Mouse (Mus musculus) spleen, adult 12 weeks (tissue): Measurements from ENCODE around the gene Plppr5.

Source experiments
- DNase-seq: peaks from one replicate; pipeline ENCODE4 v3.0.0; 2022; ENCODE audit warnings: low spot score

Plppr5 gene

DNA sequence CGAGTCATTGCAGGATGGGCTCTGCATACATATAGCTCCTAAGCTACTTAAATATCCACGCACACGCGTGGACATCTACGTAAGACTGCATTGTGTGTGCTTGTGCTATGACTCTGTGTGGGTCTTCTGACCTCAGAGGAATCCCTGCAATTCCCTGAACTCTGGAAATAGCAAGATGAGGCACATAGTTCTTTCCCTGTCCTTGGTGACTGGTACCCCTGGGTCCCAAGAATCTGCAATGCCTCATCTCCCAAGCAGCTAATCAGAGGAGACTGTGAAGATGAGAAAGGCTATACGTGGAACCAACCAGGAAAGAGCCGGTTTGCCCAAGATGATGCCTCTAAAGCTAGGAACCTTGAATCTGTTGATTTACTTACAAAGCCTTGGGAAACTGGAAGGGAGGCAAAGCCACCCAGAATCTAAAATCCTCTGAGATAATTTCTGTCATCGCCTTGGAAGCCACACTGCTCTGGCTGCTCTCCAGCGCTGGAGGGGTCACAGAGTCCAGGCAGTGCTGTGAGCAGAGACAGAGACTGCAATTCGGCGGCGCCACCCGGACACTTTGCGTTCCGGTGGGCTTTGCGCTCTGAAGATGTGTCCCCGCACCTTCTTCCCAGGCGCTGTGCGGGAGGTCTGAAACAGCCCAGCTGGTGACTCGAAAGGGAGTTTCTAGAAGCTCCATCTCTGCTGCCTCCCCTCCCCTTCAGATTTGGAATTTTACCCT, at the start of gene Plppr5:
Gene Plppr5 (plus strand): TSS at position 308 of the 724 bp plus-strand sequence.
- no peak for DNase-seq

DNA sequence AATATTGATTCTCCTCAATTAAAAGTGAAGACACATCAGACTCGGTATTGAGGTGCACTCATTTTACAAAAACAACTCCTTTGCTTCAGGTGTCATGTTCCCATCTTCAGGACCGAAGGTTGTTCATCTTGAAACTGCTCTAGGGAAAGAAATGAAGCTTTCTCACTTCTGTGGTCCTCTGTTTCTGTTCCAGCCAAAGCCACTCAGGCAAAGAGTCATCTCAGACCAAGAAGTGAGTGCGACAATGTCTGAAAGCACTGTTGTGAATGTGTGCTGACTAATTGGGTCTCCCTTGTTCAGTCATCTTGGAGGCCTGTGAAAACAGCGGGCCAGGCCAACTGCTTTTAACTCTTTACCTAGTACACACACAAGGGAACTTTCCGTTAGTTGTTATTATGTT, 24.7 kb upstream of the Plppr5 start:
- DNase-seq, result no peak

DNA sequence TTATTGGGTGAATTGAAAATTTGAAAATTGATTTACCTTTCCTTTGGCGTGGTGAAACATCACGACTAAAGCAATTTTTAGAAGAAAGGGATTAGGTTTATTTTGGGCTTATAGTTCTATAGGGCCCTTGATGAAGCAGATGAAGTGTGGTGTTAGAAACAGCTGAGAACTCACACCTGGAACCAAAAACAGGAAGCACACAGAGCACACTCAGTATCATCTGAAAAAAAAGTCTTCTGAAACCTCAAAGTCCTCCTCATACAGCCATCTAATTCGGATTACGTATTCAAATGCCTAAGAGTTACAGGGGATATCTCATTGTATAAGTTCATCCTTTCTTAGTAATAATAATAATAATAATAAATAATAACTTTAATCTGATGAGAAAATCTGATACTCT, 24.1 kb upstream of the Plppr5 start:
- no peak for DNase-seq

DNA sequence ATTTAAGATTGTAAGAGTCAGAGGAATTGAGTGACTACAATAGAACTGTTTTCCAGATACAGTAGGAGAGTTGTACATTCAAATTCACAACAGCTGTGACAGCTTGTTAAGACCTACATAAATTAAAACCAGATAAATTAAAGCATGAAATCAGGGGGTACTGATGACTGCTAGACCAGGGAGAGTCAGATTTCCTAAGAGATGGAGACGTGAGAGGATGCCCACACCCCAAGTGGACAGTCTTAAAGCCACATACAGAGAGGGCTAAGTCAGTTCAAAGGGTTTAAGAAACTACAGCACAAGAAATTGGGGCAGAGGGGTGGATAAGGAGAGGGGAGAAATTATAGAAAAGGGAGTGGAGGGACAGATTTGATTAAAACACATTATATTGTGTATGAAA, 17.7 kb upstream of the Plppr5 start:
- no peak for DNase-seq

DNA sequence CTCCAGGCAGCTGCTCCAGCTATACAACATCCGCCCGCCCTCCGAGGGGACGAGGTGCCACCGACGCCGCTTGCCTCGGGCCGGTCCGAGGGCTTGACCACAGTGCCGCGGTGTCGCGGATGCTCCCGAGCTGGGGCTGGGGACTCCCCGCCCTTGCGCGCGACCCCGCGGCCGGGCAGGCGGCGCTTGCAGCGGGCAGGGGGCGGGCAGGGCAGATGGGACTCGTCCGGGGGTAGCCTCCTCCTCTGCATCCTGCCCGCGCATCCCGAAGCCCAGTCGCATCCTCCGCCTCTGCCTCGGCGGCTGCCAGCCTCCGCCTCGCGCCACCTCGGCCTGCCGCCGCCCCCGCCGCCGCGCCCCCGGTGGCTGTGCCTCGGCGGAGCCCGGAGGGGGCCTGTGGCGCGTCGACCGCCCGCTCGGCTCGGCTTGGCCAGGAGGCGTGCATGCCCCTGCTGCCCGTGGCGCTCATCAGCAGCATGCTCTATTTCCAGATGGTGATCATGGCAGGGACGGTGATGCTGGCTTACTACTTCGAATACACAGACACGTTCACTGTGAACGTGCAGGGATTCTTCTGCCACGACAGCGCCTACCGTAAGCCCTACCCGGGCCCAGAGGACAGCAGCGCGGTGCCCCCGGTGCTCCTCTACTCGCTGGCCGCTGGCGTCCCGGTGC, 754 bp downstream of the Plppr5 start:
- no peak for DNase-seq

DNA sequence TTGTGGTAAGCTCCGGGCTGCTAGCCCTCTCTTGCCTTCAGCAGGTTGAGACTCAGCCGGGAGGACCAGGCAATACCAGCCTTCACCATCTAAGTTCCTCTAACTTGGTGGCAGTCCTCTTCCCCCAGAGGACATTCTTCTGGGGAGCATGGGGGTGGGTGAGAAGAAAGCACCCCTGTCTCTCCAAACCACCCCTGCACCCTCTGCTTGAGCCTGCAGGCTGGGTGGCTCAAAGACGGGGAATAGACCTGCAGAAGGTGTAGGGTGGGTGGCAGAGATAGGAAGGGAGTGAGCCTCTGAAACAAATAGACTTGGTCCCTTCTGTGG, 1.3 kb downstream of the Plppr5 start:
- no peak for DNase-seq

DNA sequence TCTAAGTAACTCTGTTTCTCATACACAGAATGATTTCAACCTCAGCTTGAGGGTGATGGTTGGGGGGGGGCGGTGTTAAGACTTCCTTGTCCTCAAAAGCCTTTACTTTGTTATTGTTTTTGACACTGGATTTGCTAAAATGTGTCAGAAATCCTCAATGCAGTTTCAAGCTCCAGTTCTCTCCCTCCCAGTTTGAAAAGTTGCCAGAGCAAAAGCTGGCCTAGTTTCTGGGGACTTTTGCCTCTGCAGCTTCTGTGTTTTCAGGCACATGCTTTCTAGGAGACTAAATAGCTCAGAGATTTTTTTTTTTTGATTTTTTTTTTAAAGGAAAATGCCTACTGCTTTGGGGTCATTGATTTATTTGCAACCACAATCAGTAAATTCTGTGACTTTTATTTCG, 2.7 kb downstream of the Plppr5 start:
- no peak for DNase-seq

DNA sequence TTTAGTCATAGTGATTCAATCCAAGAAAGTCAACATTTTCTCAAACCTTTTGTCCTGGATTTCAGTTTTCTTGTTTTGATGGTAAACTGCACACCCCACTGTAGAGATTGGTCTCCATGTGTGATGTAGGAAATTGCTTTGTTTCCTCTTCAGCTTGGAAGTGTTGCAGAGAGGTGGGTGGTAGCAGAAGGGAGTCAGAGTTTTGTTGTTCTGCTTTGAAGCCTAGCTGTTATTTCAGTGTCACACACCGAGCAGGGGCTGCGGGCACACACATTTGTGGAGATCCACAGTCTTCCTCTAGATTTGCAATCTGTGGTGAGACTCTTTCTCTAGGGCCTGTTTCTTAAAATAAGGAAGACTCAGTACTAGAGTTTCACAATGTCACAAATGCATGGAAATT, 8.0 kb downstream of the Plppr5 start:
- no peak for DNase-seq

DNA sequence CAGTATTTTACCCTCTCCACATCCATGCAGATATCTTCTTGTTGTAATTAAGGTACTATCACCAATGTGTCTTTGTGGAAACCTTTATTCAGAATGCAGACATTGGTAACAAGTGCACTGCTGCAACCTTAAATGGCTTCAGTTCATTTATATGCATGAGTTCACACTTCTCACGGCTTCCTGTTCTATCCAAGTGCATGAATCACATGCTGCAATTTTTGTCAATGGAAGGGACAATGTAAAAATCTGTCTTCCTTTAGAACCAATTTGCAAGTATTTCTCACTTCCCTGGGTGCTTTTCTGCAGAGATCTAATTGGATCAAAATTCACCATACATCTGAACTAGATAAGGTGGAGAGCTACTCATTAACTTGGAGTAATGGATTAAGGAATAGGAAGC, 27.8 kb downstream of the Plppr5 start:
- DNase-seq, result no peak

DNA sequence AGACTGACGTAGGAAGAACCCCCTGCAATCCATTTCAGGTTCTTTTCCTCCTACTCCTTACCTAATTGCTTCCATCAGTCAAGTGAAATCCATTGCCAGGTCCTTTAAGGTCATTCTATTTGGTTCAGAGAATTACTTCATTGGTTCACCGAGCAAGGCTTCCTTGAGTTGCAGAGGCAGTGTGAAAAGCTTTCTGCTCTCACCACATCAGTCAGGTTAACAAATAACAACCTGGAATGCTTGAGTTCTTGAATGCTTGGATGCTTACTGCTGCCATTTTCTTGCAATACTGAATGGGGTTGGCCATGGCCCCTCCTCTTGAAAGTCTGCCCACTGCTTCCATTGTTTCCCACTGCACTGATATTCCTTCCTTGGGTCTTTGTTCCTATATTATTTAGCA, 28.8 kb downstream of the Plppr5 start:
- no peak for DNase-seq

DNA sequence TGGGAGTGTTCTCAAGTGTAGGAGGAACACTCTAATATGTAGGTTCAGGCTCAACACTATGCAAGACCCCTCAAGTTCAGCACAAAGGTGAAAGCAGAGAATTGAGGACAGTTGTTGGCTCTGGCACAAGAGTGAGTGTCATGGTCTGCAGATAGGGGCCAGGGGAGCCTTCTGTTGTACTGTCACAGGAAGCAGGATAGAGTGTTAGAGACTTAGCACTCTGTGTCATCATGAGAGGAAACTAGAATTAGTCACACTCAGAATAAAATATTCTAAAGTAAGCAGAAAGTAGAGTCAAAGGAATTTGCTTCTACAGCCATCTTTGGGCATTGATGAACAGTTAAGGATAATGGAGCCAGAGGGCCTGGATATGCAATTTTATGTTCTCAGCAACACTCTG, 31.7 kb downstream of the Plppr5 start:
- no peak for DNase-seq

DNA sequence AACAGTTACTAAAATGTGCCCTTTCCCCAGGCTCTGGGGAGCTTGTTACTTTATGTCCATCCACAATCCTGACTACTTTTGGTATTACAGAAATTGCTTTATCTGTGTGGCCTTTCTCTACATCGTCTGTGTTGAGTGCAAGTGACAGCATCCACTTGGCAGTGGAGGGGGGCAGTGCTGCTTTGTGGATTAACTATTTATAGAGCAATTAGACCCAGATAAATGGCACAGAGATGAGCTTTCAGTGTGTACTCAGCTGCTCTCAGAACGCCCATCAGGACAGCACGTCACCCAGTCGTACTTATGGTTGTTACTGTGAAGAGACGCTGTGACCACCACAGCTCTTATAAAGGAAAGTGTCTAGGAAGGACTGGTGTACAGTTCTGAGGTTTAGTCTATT, 36.8 kb downstream of the Plppr5 start:
- DNase-seq, result no peak

DNA sequence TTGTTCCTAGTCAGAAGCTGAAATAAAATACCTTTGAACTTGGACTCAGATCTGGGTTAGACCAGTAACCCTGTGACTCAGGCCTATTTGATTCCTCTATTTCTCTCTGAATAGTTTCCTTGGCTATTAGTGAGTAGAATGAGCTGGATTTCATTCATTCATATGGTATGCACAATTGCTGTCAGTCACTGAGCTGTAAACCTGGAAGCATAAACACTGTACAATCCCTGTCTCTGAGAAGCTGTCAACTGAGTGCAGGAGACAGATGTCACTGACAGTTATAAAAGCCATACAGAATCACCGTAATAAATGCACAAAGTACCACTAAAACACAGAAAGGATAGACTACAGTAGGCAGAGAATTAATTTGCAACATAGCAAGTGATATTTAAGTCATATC, 40.2 kb downstream of the Plppr5 start:
- no peak for DNase-seq

DNA sequence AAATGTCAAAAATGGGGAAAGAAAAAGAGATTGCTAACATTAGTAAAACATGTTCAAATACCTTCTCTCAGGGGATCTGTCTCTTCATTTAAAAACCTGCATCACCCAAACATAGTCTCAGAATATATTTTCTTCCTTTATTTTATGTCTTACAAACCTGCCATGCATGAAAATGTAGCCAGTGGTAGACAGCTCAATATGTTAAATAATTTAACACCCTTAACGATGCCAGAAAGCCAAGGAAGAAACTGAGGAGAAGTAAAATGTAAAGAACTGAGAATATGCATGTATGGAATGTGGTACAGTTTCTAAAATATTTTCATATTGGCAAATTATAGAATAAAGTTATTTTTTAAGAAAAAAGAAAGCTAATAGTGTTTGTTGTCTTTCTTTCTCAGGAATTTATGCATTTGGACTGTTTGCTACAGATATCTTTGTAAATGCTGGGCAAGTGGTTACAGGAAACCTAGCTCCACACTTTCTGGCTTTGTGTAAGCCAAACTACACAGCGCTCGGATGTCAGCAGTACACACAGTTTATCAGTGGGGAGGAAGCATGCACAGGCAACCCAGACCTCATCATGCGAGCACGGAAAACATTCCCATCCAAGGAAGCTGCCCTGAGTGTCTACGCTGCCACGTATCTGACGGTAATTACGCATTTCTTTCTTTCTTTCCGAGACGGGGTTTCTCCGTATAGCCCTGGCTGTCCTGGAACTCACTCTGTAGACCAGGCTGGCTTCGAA, 50.8 kb downstream of the Plppr5 start:
- no peak for DNase-seq

DNA sequence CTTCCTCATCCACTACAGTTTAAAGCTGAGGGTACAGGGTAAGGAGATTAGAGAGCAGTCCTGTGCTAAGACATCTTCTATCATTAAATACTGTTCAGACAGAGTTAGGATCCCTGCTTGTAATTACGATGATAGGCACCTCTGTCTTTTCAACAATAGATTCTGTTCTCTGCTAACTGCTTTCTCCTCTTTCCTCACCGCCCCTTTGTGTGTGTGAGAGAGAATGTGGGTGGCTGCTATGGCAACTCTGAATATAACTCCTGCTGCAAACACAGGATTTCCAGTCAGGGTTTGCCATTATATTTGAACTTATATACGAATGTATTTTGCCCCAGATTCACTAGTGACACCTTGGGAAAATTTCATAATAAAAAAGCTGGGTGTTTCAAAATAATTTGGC, 54.2 kb downstream of the Plppr5 start:
- DNase-seq, result no peak

DNA sequence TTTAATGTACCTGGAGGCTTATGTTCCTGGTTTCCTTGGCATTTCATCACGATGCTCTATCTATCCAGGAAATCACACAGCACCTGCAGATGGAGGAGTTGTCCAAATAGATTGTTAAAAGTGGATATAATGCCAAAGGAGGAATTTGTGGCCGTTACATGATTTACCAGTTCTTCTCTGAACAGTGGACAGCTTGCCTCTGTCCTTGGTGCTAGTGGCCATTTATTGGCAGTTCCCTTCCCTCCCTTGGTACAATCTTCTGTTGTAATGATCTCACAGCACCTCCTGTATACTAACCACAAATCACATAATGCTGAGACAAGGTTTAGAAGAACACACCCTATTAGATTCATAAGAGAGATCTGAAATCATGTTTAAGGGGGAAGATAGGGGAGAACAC, 55.7 kb downstream of the Plppr5 start:
- DNase-seq, result no peak

DNA sequence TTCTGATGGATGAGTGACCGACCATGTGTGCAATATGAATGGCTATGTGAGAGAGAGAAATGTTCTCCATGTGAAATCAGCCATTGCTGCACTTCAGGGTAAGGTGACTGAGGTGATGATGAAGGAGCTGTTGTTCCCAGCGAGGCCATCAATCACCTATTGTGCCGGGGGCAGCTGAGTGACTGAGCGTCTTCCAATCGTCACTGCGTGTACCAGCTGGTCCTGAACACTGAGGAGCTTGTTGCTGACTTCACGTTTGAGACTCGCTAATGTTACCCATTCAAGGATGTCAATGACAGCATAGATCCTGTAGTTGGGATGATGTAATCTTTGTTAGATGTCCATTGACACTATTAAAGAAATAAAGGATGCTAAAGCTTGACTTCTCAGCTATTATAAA, 74.0 kb downstream of the Plppr5 start:
- DNase-seq, result no peak

DNA sequence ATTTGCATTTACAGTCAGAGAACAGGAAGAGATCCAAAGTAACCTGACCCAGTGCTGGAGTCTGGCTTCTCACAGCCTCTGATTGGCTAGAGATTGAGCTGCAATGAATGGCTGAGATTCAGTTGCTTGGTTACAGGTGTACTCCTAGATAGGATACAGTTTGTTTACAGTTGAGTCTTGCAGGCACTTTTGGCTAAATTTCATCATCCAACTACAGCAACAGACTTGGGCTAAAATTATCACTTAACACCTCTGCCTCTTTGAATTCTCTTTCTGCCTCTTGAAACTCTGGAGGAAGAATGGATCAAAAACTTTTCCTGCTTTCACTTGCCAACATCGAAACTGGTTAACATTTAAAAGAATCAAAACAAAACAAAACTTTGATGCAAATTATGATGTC, 89.7 kb downstream of the Plppr5 start:
- no peak for DNase-seq

DNA sequence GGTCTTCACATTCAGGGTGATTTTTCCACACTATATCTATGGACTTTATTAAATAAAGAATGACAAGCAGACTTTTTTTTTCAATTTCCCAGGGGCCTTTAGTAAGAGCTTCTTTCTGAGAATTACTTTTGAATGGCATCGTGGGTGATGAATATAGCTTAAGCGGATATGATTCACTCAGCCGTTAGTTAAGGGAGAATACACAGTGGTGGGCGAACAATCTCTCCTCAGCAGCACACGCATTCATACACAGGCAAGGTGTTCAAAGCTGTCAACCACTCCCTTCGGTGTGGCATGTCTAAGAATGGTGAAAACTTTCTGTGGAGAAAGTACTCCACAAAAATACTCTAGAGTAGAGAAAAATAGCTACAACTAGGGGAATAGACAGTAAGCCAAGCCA, 104.6 kb downstream of the Plppr5 start:
- DNase-seq, result no peak

DNA sequence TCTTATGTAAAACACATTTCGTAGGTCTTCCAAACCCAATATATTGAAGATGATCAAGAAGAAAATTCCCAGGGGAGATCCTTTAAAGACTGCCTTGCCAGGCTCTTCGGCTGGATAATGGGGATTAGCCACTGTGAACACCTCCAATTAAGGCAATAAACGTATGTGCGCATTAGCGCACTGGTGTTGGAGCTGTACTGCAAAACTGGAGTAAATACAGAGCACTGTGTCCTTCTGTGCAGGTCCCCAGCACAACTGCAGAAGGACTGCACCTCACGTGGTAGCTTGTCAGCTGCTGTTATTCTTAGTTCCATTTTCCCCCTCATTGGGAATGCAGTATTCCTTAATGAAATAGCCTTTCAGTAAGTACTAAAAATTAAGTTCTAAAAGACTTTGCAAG, 110.0 kb downstream of the Plppr5 start:
- no peak for DNase-seq

DNA sequence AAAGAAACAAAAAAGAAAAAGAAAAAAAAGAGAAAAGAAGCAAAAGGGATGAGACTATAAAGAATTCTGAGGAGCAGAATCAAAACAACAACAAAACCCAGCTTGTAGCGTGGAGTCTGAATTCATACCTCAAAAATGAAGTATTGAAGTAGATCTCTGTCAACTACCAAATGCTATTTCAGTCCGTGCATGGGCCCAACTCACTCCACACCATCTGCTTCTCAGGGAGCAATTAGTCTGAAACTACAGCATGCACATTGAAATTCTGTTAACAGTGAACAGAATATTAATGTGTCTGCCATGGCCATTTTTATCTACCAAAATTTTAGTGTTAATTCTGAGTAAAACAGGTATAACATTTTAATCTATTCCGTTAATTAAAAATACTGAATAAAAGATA, 111.4 kb downstream of the Plppr5 start:
- DNase-seq, result no peak

DNA sequence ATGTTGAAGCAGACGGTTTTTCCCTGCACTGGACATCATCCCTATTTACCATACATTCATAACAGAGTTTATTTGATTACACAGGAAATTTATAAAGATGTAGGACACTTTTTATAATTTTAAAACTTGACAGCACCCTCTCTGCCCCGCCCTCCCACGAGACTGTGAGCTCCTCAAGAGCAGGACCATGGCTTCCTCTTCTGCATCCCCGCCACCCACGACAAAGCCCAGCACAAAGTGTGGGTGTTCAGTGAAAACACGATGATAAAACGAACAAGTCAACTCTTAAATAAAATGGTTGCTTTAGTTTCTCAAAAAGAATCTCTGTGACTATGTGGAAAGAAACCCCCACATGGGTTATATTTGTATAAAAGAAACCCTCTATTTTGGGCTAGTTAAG, 112.0 kb downstream of the Plppr5 start:
- no peak for DNase-seq

DNA sequence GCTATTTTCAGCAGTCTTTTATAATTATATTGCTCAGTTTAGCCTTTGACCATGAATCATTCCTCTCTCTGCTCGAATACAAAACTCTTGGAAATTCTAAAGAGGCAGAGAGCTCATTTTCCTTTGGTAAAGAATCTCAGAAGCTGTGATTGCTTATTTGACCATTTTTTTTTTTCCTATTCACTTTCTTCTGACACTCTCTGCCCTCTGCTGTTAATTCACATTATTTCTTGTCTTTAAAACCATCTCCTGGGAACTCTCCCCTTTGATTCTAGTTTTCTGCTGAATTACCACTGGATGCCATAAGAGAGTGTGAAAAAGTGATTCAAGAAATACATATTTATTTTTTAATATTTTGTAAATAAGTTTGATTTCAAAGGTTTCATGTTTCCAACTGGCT, 120.1 kb downstream of the Plppr5 start:
- no peak for DNase-seq

DNA sequence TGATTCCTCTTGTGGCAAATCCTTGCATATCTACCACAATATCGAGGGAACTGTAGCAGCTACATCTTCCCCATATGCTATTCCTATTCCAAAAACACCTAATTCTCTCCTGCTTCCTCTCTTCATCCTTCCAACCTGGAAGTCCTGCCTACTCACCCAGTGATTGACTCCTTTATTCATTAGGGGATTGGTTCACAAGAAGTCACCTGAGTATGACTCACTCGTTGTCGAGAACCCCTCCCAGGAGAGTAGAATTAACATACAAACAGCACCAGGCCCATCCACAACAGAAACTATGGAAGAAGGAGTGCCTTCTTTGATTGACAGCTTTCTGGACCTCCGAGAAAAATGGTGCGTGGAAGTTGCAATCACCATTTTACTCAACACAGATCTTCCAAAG, 121.7 kb downstream of the Plppr5 start:
- no peak for DNase-seq
